Mouse (Mus musculus) CD4-positive helper T cell, adult 2 months (primary cell): ENCODE measurements around the gene Trpm3.

ENCODE experiments used
- DNase-seq: peaks from one replicate; pipeline ENCODE4 v3.0.0-alpha.2; 2012; ENCODE audit warnings: low read depth, missing footprints, low spot score

The Trpm3 gene

GRCm38 (mm10) chr19:22473030-22473712 lies 334.3 kb downstream of the Trpm3 start:
- no peak for DNase-seq

GRCm38 (mm10) chr19:22478295-22478989 lies 339.6 kb downstream of the Trpm3 start:
- no peak for DNase-seq

GRCm38 (mm10) chr19:22503469-22503868 lies 364.6 kb downstream of the Trpm3 start:
- no peak for DNase-seq

- no peak for DNase-seq
These were observed 379.7 kb downstream of the Trpm3 start for GRCm38 (mm10) chr19:22518508-22518907.

GRCm38 (mm10) chr19:22527944-22528343 lies 389.1 kb downstream of the Trpm3 start:
- DNase-seq: no peak

- no peak for DNase-seq
These were observed 404.3 kb downstream of the Trpm3 start for GRCm38 (mm10) chr19:22542990-22543709.

GRCm38 (mm10) chr19:22552179-22552578 lies 413.3 kb downstream of the Trpm3 start:
- DNase-seq: no peak

GRCm38 (mm10) chr19:22554421-22554941 lies 415.6 kb downstream of the Trpm3 start:
- no peak for DNase-seq

- no peak for DNase-seq
These were observed 433.6 kb downstream of the Trpm3 start for GRCm38 (mm10) chr19:22572396-22572795.

GRCm38 (mm10) chr19:22572849-22573248 lies 434.0 kb downstream of the Trpm3 start:
- no peak for DNase-seq

GRCm38 (mm10) chr19:22582120-22582745 lies 443.4 kb downstream of the Trpm3 start:
- no peak for DNase-seq

GRCm38 (mm10) chr19:22594492-22594891 lies 455.6 kb downstream of the Trpm3 start:
- DNase-seq: no peak

GRCm38 (mm10) chr19:22595246-22595645 lies 456.4 kb downstream of the Trpm3 start:
- DNase-seq: no peak

GRCm38 (mm10) chr19:22596715-22597114 lies 457.9 kb downstream of the Trpm3 start:
- no peak for DNase-seq

GRCm38 (mm10) chr19:22604322-22604721 lies 465.5 kb downstream of the Trpm3 start:
- no peak for DNase-seq

GRCm38 (mm10) chr19:22607985-22608684 lies 469.3 kb downstream of the Trpm3 start:
- no peak for DNase-seq

- DNase-seq: no peak
These were observed 472.8 kb downstream of the Trpm3 start for GRCm38 (mm10) chr19:22611621-22612020.

- no peak for DNase-seq
These were observed 476.5 kb downstream of the Trpm3 start for GRCm38 (mm10) chr19:22615367-22615766.

GRCm38 (mm10) chr19:22624801-22625513 lies 486.1 kb downstream of the Trpm3 start:
- DNase-seq: no peak

GRCm38 (mm10) chr19:22628878-22629277 lies 490.0 kb downstream of the Trpm3 start:
- no peak for DNase-seq

- no peak for DNase-seq
These were observed 492.5 kb downstream of the Trpm3 start for GRCm38 (mm10) chr19:22631316-22631715.
